Mouse (Mus musculus) spleen, adult 10 weeks (tissue): ENCODE data around the gene Xrcc1. TPM values are rescaled to one million over a fixed set of nuclear protein-coding genes. Genes with fewer than 3 reads are reported as not detected.

ENCODE experiments used
- polyA plus RNA-seq: library from polyadenylated mRNA; stranded (reverse); fragments of 350-450 nt; fragmentation: Illumina TruSeq; extraction: RNeasy Lipid Tissue Mini Kit (QIAGEN cat#74804); gene quantifications from one replicate; pipeline ENCODE4 v1.2.3, GENCODE M21; 2015; ENCODE audit warnings: low replicate concordance; ENCODE audit not compliant: insufficient read depth

Xrcc1 gene
- 31.9 TPM for polyA plus RNA-seq

GRCm38 (mm10) chr7:24546068-24546614 is at the start of gene Xrcc1, which contains the start of gene Pinlyp:
TSS of gene Xrcc1 (plus strand) at chr7:24546289.
TSS of gene Pinlyp (minus strand) at chr7:24546118.

GRCm38 (mm10) chr7:24506838-24507725 is 39.0 kb upstream of the Xrcc1 start, which contains the start of gene Zfp428:
TSS of gene Zfp428 (plus strand) at chr7:24507006.

GRCm38 (mm10) chr7:24512355-24512754 is 33.7 kb upstream of the Xrcc1 start, which contains the start of gene AC161166.1:
TSS of gene AC161166.1 (minus strand) at chr7:24512455.

GRCm38 (mm10) chr7:24530062-24530931 is 15.8 kb upstream of the Xrcc1 start, which contains the start of gene Irgq:
TSS of gene Irgq (plus strand) at chr7:24530689.

GRCm38 (mm10) chr7:24587330-24588105 is 41.4 kb downstream of the Xrcc1 start, which contains the start of the genes Ethe1 and Zfp575:
TSS of gene Ethe1 (plus strand) at chr7:24587543.
TSS of gene Zfp575 (minus strand) at chr7:24587641.

GRCm38 (mm10) chr7:24610144-24610878 is 64.2 kb downstream of the Xrcc1 start, which contains the start of gene Phldb3:
TSS of gene Phldb3 (plus strand) at chr7:24610763.

Other genes with a start within 250 kb of the Xrcc1 start
- 13.9 TPM for gene Zfp61, start 245.1 kb upstream of the Xrcc1 start, polyA plus RNA-seq
- 9.0 TPM for gene Zfp94, start 229.6 kb upstream of the Xrcc1 start, polyA plus RNA-seq
- not detected for gene Tescl, start 212.4 kb upstream of the Xrcc1 start, polyA plus RNA-seq
- not detected for gene Lypd5, start 197.1 kb upstream of the Xrcc1 start, polyA plus RNA-seq
- 13.3 TPM for gene Kcnn4, start 176.0 kb upstream of the Xrcc1 start, polyA plus RNA-seq
- 16.9 TPM for gene Smg9, start 146.7 kb upstream of the Xrcc1 start, polyA plus RNA-seq
- 0.62 TPM for gene Irgc1, start 94.0 kb upstream of the Xrcc1 start, polyA plus RNA-seq
- gene Plaur, start 83.8 kb upstream of the Xrcc1 start, polyA plus RNA-seq = 27.2 TPM
- 5.0 TPM for gene Cadm4, start 64.3 kb upstream of the Xrcc1 start, polyA plus RNA-seq
- gene Zfp428, start 39.3 kb upstream of the Xrcc1 start, polyA plus RNA-seq = 0.29 TPM
- gene AC161166.1, start 33.8 kb upstream of the Xrcc1 start, polyA plus RNA-seq = not detected
- gene Irgq, start 15.6 kb upstream of the Xrcc1 start, polyA plus RNA-seq = 11.9 TPM
- gene Pinlyp, start 171 bp upstream of the Xrcc1 start, polyA plus RNA-seq = not detected
- 8.1 TPM for gene Ethe1, start 41.3 kb downstream of the Xrcc1 start, polyA plus RNA-seq
- not detected for gene Zfp575, start 41.4 kb downstream of the Xrcc1 start, polyA plus RNA-seq
- gene Phldb3, start 64.5 kb downstream of the Xrcc1 start, polyA plus RNA-seq = 1.6 TPM
- gene Lypd3, start 90.3 kb downstream of the Xrcc1 start, polyA plus RNA-seq = not detected
- not detected for gene Tex101, start 130.4 kb downstream of the Xrcc1 start, polyA plus RNA-seq
- gene BC049730, start 163.0 kb downstream of the Xrcc1 start, polyA plus RNA-seq = not detected
- gene Gm4763, start 180.6 kb downstream of the Xrcc1 start, polyA plus RNA-seq = not detected
- 1.8 TPM for gene Cd177, start 214.0 kb downstream of the Xrcc1 start, polyA plus RNA-seq
- 1.7 TPM for gene Ceacam10, start 230.9 kb downstream of the Xrcc1 start, polyA plus RNA-seq